In genomic region chr6:88778047-88778688, GRCm38 (mm10) we compare ENCODE assay signal across 22 mouse cellular contexts. TPM values are rescaled to one million over a fixed set of nuclear protein-coding genes. Genes with fewer than 3 reads are reported as not detected.
DNase-seq lines count a peak whose midpoint lies in the region; ATAC-seq lines count a peak whose summit lies in the region.
"Had no signal": no experiment of that assay in that cellular context is flagged by ENCODE, and none has a peak within 500 bp of the region (broad histone marks: within the 10 kb centered on the region; RNA-seq: fewer than 3 reads in every experiment).

No protein-coding gene starts in this region.

- H3K4me3 ChIP-seq in embryonic facial prominence, embryonic 11.5 days (ENCODE audit: low read depth, low read length): no peak overlapping the region
- no peak overlapping the region for H3K4me3 ChIP-seq in embryonic facial prominence, embryonic 10.5 days
- no peak overlapping the region for H3K4me3 ChIP-seq in liver, embryonic 16.5 days (ENCODE audit: low read depth, low read length)
- H3K4me3 ChIP-seq in liver, embryonic 12.5 days: no peak overlapping the region
- H3K4me3 ChIP-seq: forebrain, embryonic 13.5 days; midbrain, embryonic 10.5 days; neural tube, embryonic 13.5 days had no signal

- WGBS in embryonic facial prominence, embryonic 11.5 days: 42% methylated on average over 8 of the region's 8 CpGs
- 40% methylated on average over 8 of the region's 8 CpGs for WGBS in embryonic facial prominence, embryonic 10.5 days
- 75% methylated on average over 8 of the region's 8 CpGs for WGBS in liver, embryonic 16.5 days (ENCODE audit: insufficient replicate concordance)
- WGBS in liver, embryonic 12.5 days (ENCODE audit: insufficient replicate concordance): 72% methylated on average over 8 of the region's 8 CpGs

- no peaks in the 10 kb centered on the region for H3K36me3 ChIP-seq in embryonic facial prominence, embryonic 11.5 days (replicated peaks; ENCODE audit: control insufficient read depth, insufficient read depth, low read depth, low read length)
- H3K36me3 ChIP-seq in embryonic facial prominence, embryonic 10.5 days (replicated peaks): no peaks in the 10 kb centered on the region
- no peaks in the 10 kb centered on the region for H3K36me3 ChIP-seq in liver, embryonic 16.5 days (ENCODE audit: control insufficient read depth, insufficient read depth)
- H3K36me3 ChIP-seq in liver, embryonic 12.5 days: peaks cover 12% of the 10 kb centered on the region
- H3K36me3 ChIP-seq: G1E; midbrain, embryonic 10.5 days; neural tube, embryonic 13.5 days had no signal

- no peak overlapping the region for H3K4me2 ChIP-seq in embryonic facial prominence, embryonic 11.5 days (ENCODE audit: low read depth, low read length)
- no peak overlapping the region for H3K4me2 ChIP-seq in liver, embryonic 16.5 days (ENCODE audit: low read depth, low read length)
- no peak overlapping the region for H3K4me2 ChIP-seq in liver, embryonic 12.5 days
- H3K4me2 ChIP-seq: forebrain, embryonic 13.5 days; lung, embryonic 14.5 days; neural tube, embryonic 13.5 days had no signal

- no peaks in the 10 kb centered on the region for H3K9me3 ChIP-seq in embryonic facial prominence, embryonic 11.5 days (replicated peaks; ENCODE audit: control insufficient read depth, low read length)
- no peaks in the 10 kb centered on the region for H3K9me3 ChIP-seq in embryonic facial prominence, embryonic 10.5 days
- no peaks in the 10 kb centered on the region for H3K9me3 ChIP-seq in liver, embryonic 16.5 days (replicated peaks; ENCODE audit: control insufficient read depth, low read length)
- H3K9me3 ChIP-seq in liver, embryonic 12.5 days (replicated peaks): no peaks in the 10 kb centered on the region
- H3K9me3 ChIP-seq: forebrain, embryonic 13.5 days; G1E; midbrain, embryonic 10.5 days; neural tube, embryonic 13.5 days had no signal

- no peaks in the 10 kb centered on the region for H3K27me3 ChIP-seq in embryonic facial prominence, embryonic 11.5 days (ENCODE audit: control insufficient read depth, insufficient read depth, low read length)
- no peaks in the 10 kb centered on the region; the same call in 1 of the 2 replicates for H3K27me3 ChIP-seq in embryonic facial prominence, embryonic 10.5 days (replicated peaks; ENCODE audit: low read depth, poor library complexity, severe bottlenecking)
- H3K27me3 ChIP-seq in liver, embryonic 16.5 days (ENCODE audit: control insufficient read depth, insufficient read depth, low read depth, low read length): no peaks in the 10 kb centered on the region
- peaks cover 19% of the 10 kb centered on the region for H3K27me3 ChIP-seq in liver, embryonic 12.5 days (replicated peaks)
- H3K27me3 ChIP-seq: neural tube, embryonic 13.5 days had no signal

- no peaks in the 10 kb centered on the region for H3K4me1 ChIP-seq in embryonic facial prominence, embryonic 11.5 days (ENCODE audit: control insufficient read depth, insufficient read depth, low read length)
- peaks cover 54% of the 10 kb centered on the region for H3K4me1 ChIP-seq in embryonic facial prominence, embryonic 10.5 days
- H3K4me1 ChIP-seq in liver, embryonic 16.5 days (ENCODE audit: control insufficient read depth, low read depth, low read length): peaks cover 37% of the 10 kb centered on the region
- peaks cover 71% of the 10 kb centered on the region for H3K4me1 ChIP-seq in liver, embryonic 12.5 days

- ATAC-seq in embryonic facial prominence, embryonic 11.5 days (replicated peaks; ENCODE audit: insufficient number of reproducible peaks, low FRiP score, low TSS enrichment, low read depth): 0 out of 2 replicates have a peak, but pooled peaks have one; percentile 21
- no peak for ATAC-seq in liver, embryonic 16.5 days (ENCODE audit: low read depth)
- ATAC-seq in liver, embryonic 12.5 days: no peak
- ATAC-seq: CD4-positive, CD25-positive, alpha-beta regulatory T cell, adult 4 months; forebrain, embryonic 13.5 days had no signal

- DNase-seq in embryonic facial prominence, embryonic 11.5 days (ENCODE audit: low spot score): no peak
- DNase-seq in embryonic facial prominence, embryonic 10.5 days (ENCODE audit: low spot score): no peak
- DNase-seq in kidney, adult 9 months: peak; percentile 35
- no peak for DNase-seq in kidney, postnatal 36 days
- DNase-seq in kidney, postnatal 14 days: peak; percentile 41
- DNase-seq in retina, postnatal 1 day: no peak
- DNase-seq: cerebellum, adult 2 months; cerebellum, postnatal 36 days; gastrocnemius, postnatal 36 days; left cerebral cortex, postnatal 4 days; lung, embryonic 14.5 days; lung, postnatal 4 days; right cerebral cortex, postnatal 14 days; spleen, adult 18-20 months; thymus, postnatal 25 days had no signal

- no peak overlapping the region for H3K9ac ChIP-seq in embryonic facial prominence, embryonic 11.5 days (replicated peaks; ENCODE audit: low read length)
- no peak overlapping the region for H3K9ac ChIP-seq in liver, embryonic 16.5 days (ENCODE audit: low read depth, low read length)
- H3K9ac ChIP-seq in liver, embryonic 12.5 days: no peak overlapping the region
- H3K9ac ChIP-seq: forebrain, embryonic 13.5 days; lung, embryonic 14.5 days; neural tube, embryonic 13.5 days had no signal

- no peak overlapping the region for H3K27ac ChIP-seq in embryonic facial prominence, embryonic 11.5 days (replicated peaks; ENCODE audit: low read depth, low read length)
- no peak overlapping the region for H3K27ac ChIP-seq in embryonic facial prominence, embryonic 10.5 days (replicated peaks)
- H3K27ac ChIP-seq in liver, embryonic 16.5 days (ENCODE audit: low read length): 0 out of 2 replicates have a peak overlapping the region, but pooled peaks have one; percentile 31
- H3K27ac ChIP-seq in liver, embryonic 12.5 days: no peak overlapping the region
- H3K27ac ChIP-seq: forebrain, embryonic 13.5 days; midbrain, embryonic 10.5 days; neural tube, embryonic 13.5 days had no signal

RNA-seq across cellular contexts. Expression of gene Mgll, which starts 54.0 kb away (rescaled TPM):
- 3.0 and 9.4 TPM in 2 replicates for polyA plus RNA-seq in embryonic facial prominence, embryonic 11.5 days (2014; fragmentation: Nextera tagmentation; extraction: Ambion mirVana)
- 6.2 and 6.6 TPM in 2 replicates for polyA plus RNA-seq in embryonic facial prominence, embryonic 10.5 days (2016; fragmentation: Nextera tagmentation; extraction: Ambion mirVana)
- polyA plus RNA-seq in liver, embryonic 16.5 days (2015; fragmentation: Nextera tagmentation; extraction: Ambion mirVana): 62.3 and 62.4 TPM in 2 replicates
- 46.4 and 47.7 TPM in 2 replicates for polyA plus RNA-seq in liver, embryonic 12.5 days (2016; fragmentation: Nextera tagmentation; extraction: Ambion mirVana)

Comparison
In these comparisons a context has a peak if more than half of its experiments do, and no peak if none do; other contexts are left out.
1. DNase-seq: peak in kidney, adult 9 months (single experiment) and kidney, postnatal 14 days (single experiment); none in embryonic facial prominence, embryonic 11.5 days (single experiment), embryonic facial prominence, embryonic 10.5 days (single experiment), kidney, postnatal 36 days (0 of 2) and retina, postnatal 1 day (single experiment).